Mouse (Mus musculus) layer of hippocampus, adult 8-10 months (tissue): ENCODE data around the gene Atf6b. TPM values are rescaled to one million over a fixed set of nuclear protein-coding genes. Genes with fewer than 3 reads are reported as not detected.

ENCODE experiments used
- DNase-seq, 2 experiments: peaks; one replicate each; pipeline ENCODE4 v3.0.0; 2022; ENCODE audit warnings: low spot score in 2 of 2
- total RNA-seq, 4 experiments: library from RNA; stranded (reverse); gene quantifications; 2 replicates each; pipeline ENCODE4 v1.2.4; 2022

The Atf6b gene
- total RNA-seq, 4 experiments from 2014 or later: 74.1 to 82.9 (median 79.8) TPM

- no peak for DNase-seq
These were observed 1.4 kb downstream of the Atf6b start for GRCm38 (mm10) chr17:34648141-34648890.

- DNase-seq: no peak
These were observed 2.3 kb downstream of the Atf6b start for GRCm38 (mm10) chr17:34649106-34649864.

GRCm38 (mm10) chr17:34650781-34651180, 3.8 kb downstream of the Atf6b start:
- no peak for DNase-seq

- DNase-seq: peak in 1 of 2 experiments; percentile 65
These were observed 4.7 kb downstream of the Atf6b start for GRCm38 (mm10) chr17:34651507-34652221.

- DNase-seq: no peak
These were observed 5.6 kb downstream of the Atf6b start for GRCm38 (mm10) chr17:34652546-34652945.

GRCm38 (mm10) chr17:34652985-34653384, 6.0 kb downstream of the Atf6b start:
- no peak for DNase-seq

GRCm38 (mm10) chr17:34653746-34654285, 6.9 kb downstream of the Atf6b start:
- no peak for DNase-seq

- DNase-seq: no peak
These were observed 7.4 kb downstream of the Atf6b start for GRCm38 (mm10) chr17:34654392-34654791.

GRCm38 (mm10) chr17:34655160-34655559, 8.2 kb downstream of the Atf6b start:
- no peak for DNase-seq

GRCm38 (mm10) chr17:34655581-34655991, 8.6 kb downstream of the Atf6b start:
- peak in 1 of 2 experiments; percentile 79 for DNase-seq

- no peak for DNase-seq
These were observed 9.7 kb downstream of the Atf6b start for GRCm38 (mm10) chr17:34656666-34657065.

GRCm38 (mm10) chr17:34657271-34657670, 10.3 kb downstream of the Atf6b start:
- DNase-seq: no peak

GRCm38 (mm10) chr17:34658145-34658544, 11.2 kb downstream of the Atf6b start:
- DNase-seq: no peak

GRCm38 (mm10) chr17:34658591-34658990, 11.6 kb downstream of the Atf6b start:
- no peak for DNase-seq

GRCm38 (mm10) chr17:34659181-34659896, 12.4 kb downstream of the Atf6b start:
- no peak for DNase-seq

GRCm38 (mm10) chr17:34659897-34660214, 12.9 kb downstream of the Atf6b start:
- DNase-seq: no peak

GRCm38 (mm10) chr17:34660259-34660820, 13.4 kb downstream of the Atf6b start:
- DNase-seq: no peak

- no peak for DNase-seq
These were observed 14.2 kb downstream of the Atf6b start for GRCm38 (mm10) chr17:34661121-34661591.

- no peak for DNase-seq
These were observed 15.5 kb downstream of the Atf6b start for GRCm38 (mm10) chr17:34662468-34662867.

GRCm38 (mm10) chr17:34662978-34663377, 16.0 kb downstream of the Atf6b start:
- no peak for DNase-seq

- DNase-seq: no peak
These were observed 16.6 kb downstream of the Atf6b start for GRCm38 (mm10) chr17:34663558-34663957.
